Mouse (Mus musculus): ENCODE data around the gene Impg2. TPM values are rescaled to one million over a fixed set of nuclear protein-coding genes. Genes with fewer than 3 reads are reported as not detected.
A peak's percentile ranks its signal among the peaks of the same experiment; 100 is the strongest.

Gene Impg2
- 0.43 and 0.49 TPM in 2 replicates for total RNA-seq (2021)
- long read RNA-seq = 0 reads

GRCm38 (mm10) chr16:56204051-56204450 lies at the start of gene Impg2:
Impg2 (plus strand) TSS chr16:56204313.
- no peak for DNase-seq

GRCm38 (mm10) chr16:56163466-56163865 lies 40.6 kb upstream of the Impg2 start:
- no peak for DNase-seq

- no peak for DNase-seq
Observed at GRCm38 (mm10) chr16:56170247-56170646, 33.9 kb upstream of the Impg2 start.

GRCm38 (mm10) chr16:56175867-56176581 lies 28.1 kb upstream of the Impg2 start:
- peak; percentile 12 for DNase-seq

GRCm38 (mm10) chr16:56186863-56187262 lies 17.2 kb upstream of the Impg2 start:
- no peak for DNase-seq

- no peak for DNase-seq
Observed at GRCm38 (mm10) chr16:56188198-56188597, 15.9 kb upstream of the Impg2 start.

GRCm38 (mm10) chr16:56212740-56213139 lies 8.6 kb downstream of the Impg2 start:
- no peak for DNase-seq

- DNase-seq = no peak
Observed at GRCm38 (mm10) chr16:56227686-56228085, 23.6 kb downstream of the Impg2 start.

- no peak for DNase-seq
Observed at GRCm38 (mm10) chr16:56229455-56229854, 25.3 kb downstream of the Impg2 start.

- DNase-seq = peak; percentile 23
Observed at GRCm38 (mm10) chr16:56231300-56231699, 27.2 kb downstream of the Impg2 start.

GRCm38 (mm10) chr16:56232736-56233135 lies 28.6 kb downstream of the Impg2 start:
- no peak for DNase-seq

- DNase-seq = no peak
Observed at GRCm38 (mm10) chr16:56246031-56246430, 41.9 kb downstream of the Impg2 start.

- no peak for DNase-seq
Observed at GRCm38 (mm10) chr16:56273917-56274316, 69.8 kb downstream of the Impg2 start.

- DNase-seq = no peak
Observed at GRCm38 (mm10) chr16:56279060-56279459, 74.9 kb downstream of the Impg2 start.

- no peak for DNase-seq
Observed at GRCm38 (mm10) chr16:56279752-56280151, 75.6 kb downstream of the Impg2 start.

GRCm38 (mm10) chr16:56281336-56281735 lies 77.2 kb downstream of the Impg2 start:
- no peak for DNase-seq

- no peak for DNase-seq
Observed at GRCm38 (mm10) chr16:56283330-56283729, 79.2 kb downstream of the Impg2 start.

- no peak for DNase-seq
Observed at GRCm38 (mm10) chr16:56283873-56284272, 79.8 kb downstream of the Impg2 start.

- peak; percentile 13 for DNase-seq
Observed at GRCm38 (mm10) chr16:56286076-56286475, 82.0 kb downstream of the Impg2 start.

- DNase-seq = no peak
Observed at GRCm38 (mm10) chr16:56286977-56287376, 82.9 kb downstream of the Impg2 start.

- no peak for DNase-seq
Observed at GRCm38 (mm10) chr16:56294887-56295286, 90.8 kb downstream of the Impg2 start.

- DNase-seq = no peak
Observed at GRCm38 (mm10) chr16:56295888-56296648, 92.0 kb downstream of the Impg2 start.

GRCm38 (mm10) chr16:56298248-56298647 lies 94.1 kb downstream of the Impg2 start:
- DNase-seq = no peak

- no peak for DNase-seq
Observed at GRCm38 (mm10) chr16:56298836-56299235, 94.7 kb downstream of the Impg2 start.
